Mouse (Mus musculus) lung, postnatal 0 days (tissue): Measurements from ENCODE around the gene Cadm2.
A peak's percentile ranks its signal among the peaks of the same experiment; 100 is the strongest.

ENCODE experiments used
- CTCF ChIP-seq: IDR thresholded peaks from 2 replicates; pipeline ENCODE4 v1.5.1; 2016; ENCODE audit warnings: antibody characterized with exemption, mild to moderate bottlenecking
- EP300 ChIP-seq: IDR thresholded peaks from 2 replicates; pipeline ENCODE4 v1.6.1; 2016; ENCODE audit warnings: antibody characterized with exemption, mild to moderate bottlenecking, control low read depth

DNA sequence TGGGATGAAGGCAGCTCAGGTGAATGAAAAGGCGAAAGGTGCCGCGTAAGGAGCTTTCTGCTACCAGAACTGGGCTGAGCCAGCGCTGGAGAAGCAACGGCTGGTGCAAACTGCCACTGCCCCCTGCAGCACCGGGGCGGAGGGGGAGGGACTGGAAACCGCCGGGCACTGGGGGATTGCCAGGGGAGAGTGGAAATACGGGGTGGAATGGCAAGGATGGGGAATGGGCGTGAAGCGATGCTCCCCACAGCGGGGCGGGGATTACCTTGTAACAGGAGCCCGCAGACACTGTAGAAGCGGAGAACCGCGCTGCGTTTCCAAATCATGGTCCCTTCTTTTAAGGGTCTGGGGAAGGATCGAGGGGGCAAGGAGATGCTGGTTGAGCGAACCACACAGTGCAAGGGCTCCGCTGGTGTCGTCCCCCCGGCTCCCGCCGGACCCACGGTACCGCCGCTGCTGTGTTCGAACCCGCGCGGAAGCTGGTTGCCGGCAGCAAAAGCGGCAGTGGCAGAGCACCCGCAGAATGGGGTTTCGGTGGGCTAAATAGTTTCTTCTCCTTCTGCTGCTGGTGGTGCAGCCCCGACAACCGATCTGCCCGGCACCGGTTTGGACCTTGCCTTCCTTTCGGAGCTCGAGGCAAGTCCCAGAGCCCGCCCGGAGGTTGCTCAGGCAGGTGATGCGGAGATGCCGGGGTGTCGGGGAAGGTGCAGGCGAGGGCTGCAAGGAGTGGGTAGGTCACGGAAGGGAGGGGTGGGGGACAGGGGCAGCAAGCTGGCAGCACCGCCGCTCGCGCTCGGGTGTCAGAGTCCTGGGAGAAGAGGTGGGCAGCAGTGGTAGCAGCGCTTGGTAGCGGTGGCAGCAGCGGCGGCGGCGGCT, 564 bp downstream of the Cadm2 start:
- TF ChIP-seq EP300 (no peak), CTCF (peak; percentile 32)
